Mouse (Mus musculus) retina, postnatal 1 day (tissue): ENCODE results near the gene Rdh5.

ENCODE experiments used
- DNase-seq: peaks from one replicate; pipeline ENCODE4 v3.0.0-alpha.2; 2012

Rdh5 gene

DNA sequence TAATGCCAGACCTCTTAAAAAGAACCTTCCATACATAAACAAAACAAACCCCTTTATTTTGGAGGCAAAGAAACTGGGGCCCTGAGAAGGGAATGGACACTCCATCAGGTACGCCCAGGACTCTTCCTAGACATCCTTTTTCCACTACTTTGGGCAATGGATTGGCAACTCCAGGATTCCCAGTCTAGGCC lies at the start of gene Rdh5:
Gene Rdh5 (minus strand): TSS at position 67 of the 191 bp plus-strand sequence.
- no peak for DNase-seq

- no peak for DNase-seq
Observed at GRCm38 (mm10) chr10:128970740-128971250, 48.1 kb upstream of the Rdh5 start.

DNA sequence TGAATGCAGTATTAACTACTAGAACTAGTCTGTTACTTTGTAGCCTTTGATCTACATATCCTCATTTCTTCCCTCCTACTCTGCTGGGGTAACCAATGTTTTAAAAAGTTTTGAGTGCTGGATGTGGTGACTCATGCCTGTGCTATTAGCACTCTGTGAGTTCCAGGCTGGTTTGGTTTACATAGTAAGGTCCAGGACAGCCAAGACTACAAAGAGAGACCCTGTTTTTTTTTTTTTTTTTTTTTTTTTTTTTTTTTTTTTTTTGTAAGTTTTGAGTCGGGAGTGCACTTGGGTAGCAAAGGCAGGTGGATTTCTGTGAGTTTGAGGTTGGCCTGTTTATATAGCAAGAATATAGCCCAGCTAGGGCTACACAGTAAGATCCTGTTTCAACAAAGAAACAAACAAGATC lies 45.7 kb upstream of the Rdh5 start:
- DNase-seq, result no peak

GRCm38 (mm10) chr10:128965871-128966270 lies 43.2 kb upstream of the Rdh5 start:
- no peak for DNase-seq

DNA sequence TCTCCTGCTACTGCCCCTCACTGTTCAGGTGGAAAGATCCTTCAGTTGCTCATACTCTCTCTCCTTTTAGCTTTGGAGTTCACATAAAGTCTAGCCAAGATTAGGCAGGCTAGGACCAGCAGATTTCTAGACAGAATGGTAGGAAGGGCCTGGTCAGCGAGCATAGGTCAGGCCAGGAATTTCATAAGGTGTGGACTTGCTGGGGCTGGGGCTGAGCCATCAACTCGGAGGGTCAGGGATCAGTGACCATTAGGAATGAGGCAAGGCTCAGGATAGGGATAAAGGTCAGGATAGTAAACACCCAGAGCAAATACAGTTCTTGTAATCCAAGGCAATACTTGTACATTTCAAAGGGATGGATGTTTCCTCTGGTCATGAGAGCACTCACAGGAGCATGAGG lies 42.3 kb upstream of the Rdh5 start:
- no peak for DNase-seq

GRCm38 (mm10) chr10:128960590-128961584 lies 38.2 kb upstream of the Rdh5 start, which contains the start of gene Mettl7b:
TSS of gene Mettl7b (minus strand) at chr10:128960988.
- DNase-seq, result no peak

- no peak for DNase-seq
Observed at GRCm38 (mm10) chr10:128960142-128960541, 37.5 kb upstream of the Rdh5 start.

GRCm38 (mm10) chr10:128958340-128958739 lies 35.7 kb upstream of the Rdh5 start:
- no peak for DNase-seq

- no peak for DNase-seq
Observed at GRCm38 (mm10) chr10:128950208-128950887, 27.7 kb upstream of the Rdh5 start.

- no peak for DNase-seq
Observed at GRCm38 (mm10) chr10:128947496-128947895, 24.8 kb upstream of the Rdh5 start.

- DNase-seq, result peak; percentile 34
Observed at GRCm38 (mm10) chr10:128945675-128946074, 23.0 kb upstream of the Rdh5 start.

DNA sequence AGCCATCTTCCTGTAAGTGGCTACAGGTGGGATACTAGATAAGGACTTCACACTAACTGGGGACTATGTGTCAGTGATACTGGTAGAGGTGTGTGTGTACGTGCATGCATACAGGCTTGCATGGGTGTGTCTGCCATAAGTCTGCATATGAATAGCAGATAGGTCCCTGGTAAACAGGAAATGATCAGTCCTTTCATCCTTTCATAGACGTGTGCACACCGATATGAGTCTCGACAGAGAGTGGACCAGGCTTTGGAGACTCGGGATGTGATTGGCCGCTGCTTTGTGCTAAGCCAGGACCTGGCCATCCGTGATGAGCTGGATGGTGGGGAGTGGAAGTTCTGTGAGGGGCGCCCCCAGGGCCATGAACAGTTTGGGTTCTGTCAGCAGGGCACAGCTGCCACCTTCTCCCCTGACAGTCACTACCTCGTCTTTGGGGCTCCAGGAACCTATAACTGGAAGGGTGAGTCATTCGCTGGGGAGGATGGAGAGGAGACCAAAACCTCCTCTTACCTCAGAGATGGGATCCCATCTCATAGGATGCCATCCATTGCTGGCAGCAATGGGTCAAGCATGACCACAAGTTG lies 17.9 kb upstream of the Rdh5 start:
- no peak for DNase-seq

- no peak for DNase-seq
Observed at GRCm38 (mm10) chr10:128938974-128939373, 16.3 kb upstream of the Rdh5 start.

- DNase-seq, result no peak
Observed at GRCm38 (mm10) chr10:128938457-128938856, 15.8 kb upstream of the Rdh5 start.

- DNase-seq, result no peak
Observed at GRCm38 (mm10) chr10:128937756-128938390, 15.2 kb upstream of the Rdh5 start.

DNA sequence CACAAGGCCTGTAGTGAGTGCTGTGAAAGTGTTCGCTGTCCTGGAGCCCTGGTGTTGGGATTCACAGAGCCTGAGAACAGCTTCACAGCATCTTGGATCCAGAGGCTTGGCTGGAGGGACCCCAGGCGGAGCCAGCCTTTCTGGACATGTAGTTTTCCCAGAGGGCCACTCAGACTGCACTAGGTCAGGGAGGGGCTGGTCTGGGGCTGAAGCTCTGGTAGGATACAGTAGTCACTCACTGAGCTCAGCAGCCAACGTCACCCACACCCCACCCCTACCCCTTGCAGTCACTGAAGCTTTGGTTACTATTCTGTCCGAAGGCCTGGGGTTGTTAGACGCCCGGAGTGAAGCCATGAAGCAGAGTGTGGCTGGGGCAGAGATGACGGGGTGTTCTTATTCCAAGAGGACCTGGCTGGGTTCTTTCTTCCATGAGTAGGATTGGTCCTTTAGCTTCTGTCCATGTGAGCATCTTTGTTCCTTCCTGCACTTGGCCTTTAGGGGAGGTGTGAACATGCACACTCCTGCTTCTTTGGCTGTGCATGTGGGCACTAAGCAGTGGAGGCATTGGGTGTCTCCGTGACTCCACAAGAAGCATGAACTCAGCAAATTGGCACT lies 13.2 kb upstream of the Rdh5 start:
- no peak for DNase-seq

- no peak for DNase-seq
Observed at GRCm38 (mm10) chr10:128934997-128935787, 12.5 kb upstream of the Rdh5 start.

GRCm38 (mm10) chr10:128933976-128934721 lies 11.5 kb upstream of the Rdh5 start:
- DNase-seq, result no peak

DNA sequence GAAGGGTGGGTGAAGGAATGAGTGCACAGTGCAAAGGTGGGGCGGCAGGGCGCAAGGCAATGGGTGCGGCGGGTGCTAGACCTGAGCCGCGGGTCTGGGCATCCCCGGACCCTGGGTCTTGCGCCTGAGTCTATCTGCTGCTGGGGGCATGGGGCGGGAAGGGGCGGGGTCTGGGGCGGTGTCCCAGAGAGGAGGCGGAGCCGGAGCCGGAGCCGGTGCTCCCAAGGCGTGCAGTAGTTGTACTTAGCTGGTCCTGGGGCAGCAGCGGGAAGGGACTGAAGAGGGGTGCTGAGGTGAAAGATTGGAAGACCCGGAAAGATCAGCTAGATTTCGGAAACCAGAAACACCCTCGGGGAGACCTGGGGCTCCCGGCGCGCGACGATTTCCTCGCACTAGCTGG lies 10.9 kb upstream of the Rdh5 start, which contains the start of gene Itga7:
Gene Itga7 (plus strand): TSS at position 245 of the 400 bp plus-strand sequence.
- DNase-seq, result peak; percentile 64

- DNase-seq, result no peak
Observed at GRCm38 (mm10) chr10:128931441-128931840, 8.8 kb upstream of the Rdh5 start.
